Mouse (Mus musculus) olfactory bulb, adult 2 months (tissue): Measurements from ENCODE around the gene Zfp710.

Source experiments
- CTCF ChIP-seq: fragments of 200-500 bp; IDR thresholded peaks from 2 replicates; pipeline ENCODE4 v1.5.1; 2012; ENCODE audit warnings: low read depth, mild to moderate bottlenecking, low read length, moderate library complexity; ENCODE audit not compliant: insufficient read depth
- POLR2A ChIP-seq: fragments of 200-500 bp; IDR thresholded peaks from 2 replicates; pipeline ENCODE4 v1.6.1; 2012; ENCODE audit warnings: mild to moderate bottlenecking, low read depth, low read length, moderate library complexity; ENCODE audit not compliant: insufficient read depth

GRCm38 (mm10) chr7:80063244-80063643 is 38.6 kb downstream of the Zfp710 start:
- TF ChIP-seq POLR2A (no peak), CTCF (no peak)
